Mouse (Mus musculus) lung, adult 2 months (tissue): ENCODE results near the gene 2200002J24Rik.

Experiments used
- CTCF ChIP-seq: fragments of 200-500 bp; IDR thresholded peaks from 2 replicates; pipeline ENCODE4 v1.5.1; 2011; ENCODE audit warnings: mild to moderate bottlenecking, low read length, control low read depth; ENCODE audit not compliant: insufficient read depth
- POLR2A ChIP-seq: fragments of 200-500 bp; IDR thresholded peaks from 2 replicates; pipeline ENCODE4 v1.6.1; 2011; ENCODE audit warnings: low read depth, mild to moderate bottlenecking, control low read depth, low read length, borderline replicate concordance; ENCODE audit errors: extremely low read depth

GRCm38 (mm10) chr7:30706214-30706882 is 7.6 kb downstream of the 2200002J24Rik start:
- no peak for TF ChIP-seq POLR2A
- TF ChIP-seq CTCF: no peak
